Mouse (Mus musculus): ENCODE measurements around the gene C1ql3. TPM values are rescaled to one million over a fixed set of nuclear protein-coding genes. Genes with fewer than 3 reads are reported as not detected.

The C1ql3 gene
- 100 to 1,000 TPM; 114 to 120 TPM for total RNA-seq (2021)

GRCm38 (mm10) chr2:13011472-13011871, at the start of gene C1ql3:
TSS of gene C1ql3 (minus strand) at chr2:13011806.
- intact Hi-C loops (cut with DNase I): loop anchor here (1.0 to 5.0 kb wide), 5 partner anchors 49 to 303 kb away; no protein-coding TSS in a partner anchor
- peak; percentile 83 to 88 for DNase-seq (ENCODE audit: low spot score in 2 of 2)

- intact Hi-C loops (cut with DNase I): loop anchor here (1.0 to 2.0 kb wide), 2 partner anchors 49 to 128 kb away; partner anchors contain the start of gene C1ql3
Observed at GRCm38 (mm10) chr2:13060426-13061170, 49.0 kb upstream of the C1ql3 start.

GRCm38 (mm10) chr2:13048649-13049048, 37.0 kb upstream of the C1ql3 start:
- intact Hi-C loops (cut with DNase I): no loop called here
- DNase-seq (ENCODE audit: low spot score in 2 of 2): no peak

More at GRCm38 (mm10) chr2:13060426-13061170, 49.0 kb upstream of the C1ql3 start:
- peak; percentile 69 to 82 for DNase-seq (ENCODE audit: low spot score in 2 of 2)

GRCm38 (mm10) chr2:13044555-13044954, 32.9 kb upstream of the C1ql3 start:
- no peak for DNase-seq (ENCODE audit: low spot score in 2 of 2)
- intact Hi-C loops (cut with DNase I): no loop called here

- intact Hi-C loops (cut with DNase I): no loop called here
- DNase-seq (ENCODE audit: low spot score in 2 of 2): no peak
Observed at GRCm38 (mm10) chr2:13039785-13040184, 28.2 kb upstream of the C1ql3 start.

- intact Hi-C loops (cut with DNase I): no loop called here
- DNase-seq (ENCODE audit: low spot score in 2 of 2): peak in 1 of 2 experiments; percentile 4
Observed at GRCm38 (mm10) chr2:13038772-13039171, 27.2 kb upstream of the C1ql3 start.

- DNase-seq (ENCODE audit: low spot score in 2 of 2): no peak
- intact Hi-C loops (cut with DNase I): no loop called here
Observed at GRCm38 (mm10) chr2:13018861-13019260, 7.3 kb upstream of the C1ql3 start.

- intact Hi-C loops (cut with DNase I): no loop called here
- no peak for DNase-seq (ENCODE audit: low spot score in 2 of 2)
Observed at GRCm38 (mm10) chr2:13018382-13018781, 6.8 kb upstream of the C1ql3 start.

GRCm38 (mm10) chr2:13011973-13012372, 367 bp upstream of the C1ql3 start:
- intact Hi-C loops (cut with DNase I): loop anchor here (1.0 to 5.0 kb wide), 5 partner anchors 48 to 303 kb away; no protein-coding TSS in a partner anchor
- no peak for DNase-seq (ENCODE audit: low spot score in 2 of 2)

GRCm38 (mm10) chr2:13010460-13011341, 905 bp downstream of the C1ql3 start:
- intact Hi-C loops (cut with DNase I): loop anchor here (1.0 to 5.0 kb wide), 5 partner anchors 50 to 302 kb away; no protein-coding TSS in a partner anchor
- DNase-seq (ENCODE audit: low spot score in 2 of 2): peak; percentile 45 to 63

- intact Hi-C loops (cut with DNase I): loop anchor here (2.0 to 5.0 kb wide), 4 partner anchors 179 to 301 kb away; no protein-coding TSS in a partner anchor
- DNase-seq (ENCODE audit: low spot score in 2 of 2): peak; percentile 17 to 43
Observed at GRCm38 (mm10) chr2:13010030-13010459, 1.6 kb downstream of the C1ql3 start.

- DNase-seq (ENCODE audit: low spot score in 2 of 2): peak; percentile 17 to 29
- intact Hi-C loops (cut with DNase I): no loop called here
Observed at GRCm38 (mm10) chr2:13009261-13009972, 2.2 kb downstream of the C1ql3 start.

GRCm38 (mm10) chr2:13008433-13008832, 3.2 kb downstream of the C1ql3 start:
- no peak for DNase-seq (ENCODE audit: low spot score in 2 of 2)
- intact Hi-C loops (cut with DNase I): no loop called here

- intact Hi-C loops (cut with DNase I): no loop called here
- no peak for DNase-seq (ENCODE audit: low spot score in 2 of 2)
Observed at GRCm38 (mm10) chr2:13000026-13000425, 11.6 kb downstream of the C1ql3 start.

- DNase-seq (ENCODE audit: low spot score in 2 of 2): no peak
- intact Hi-C loops (cut with DNase I): no loop called here
Observed at GRCm38 (mm10) chr2:12984901-12985732, 26.5 kb downstream of the C1ql3 start.

- no peak for DNase-seq (ENCODE audit: low spot score in 2 of 2)
- intact Hi-C loops (cut with DNase I): no loop called here
Observed at GRCm38 (mm10) chr2:12978771-12979170, 32.8 kb downstream of the C1ql3 start.

GRCm38 (mm10) chr2:12977367-12977766, 34.2 kb downstream of the C1ql3 start:
- no peak for DNase-seq (ENCODE audit: low spot score in 2 of 2)
- intact Hi-C loops (cut with DNase I): no loop called here

GRCm38 (mm10) chr2:12973752-12974151, 37.9 kb downstream of the C1ql3 start:
- DNase-seq (ENCODE audit: low spot score in 2 of 2): no peak
- intact Hi-C loops (cut with DNase I): no loop called here
